Mouse (Mus musculus): Measurements from ENCODE around the gene Mov10l1. TPM values are rescaled to one million over a fixed set of nuclear protein-coding genes. Genes with fewer than 3 reads are reported as not detected.

The Mov10l1 gene
- polyA plus RNA-seq, 1 experiment from 2014 or later = not detected

DNA sequence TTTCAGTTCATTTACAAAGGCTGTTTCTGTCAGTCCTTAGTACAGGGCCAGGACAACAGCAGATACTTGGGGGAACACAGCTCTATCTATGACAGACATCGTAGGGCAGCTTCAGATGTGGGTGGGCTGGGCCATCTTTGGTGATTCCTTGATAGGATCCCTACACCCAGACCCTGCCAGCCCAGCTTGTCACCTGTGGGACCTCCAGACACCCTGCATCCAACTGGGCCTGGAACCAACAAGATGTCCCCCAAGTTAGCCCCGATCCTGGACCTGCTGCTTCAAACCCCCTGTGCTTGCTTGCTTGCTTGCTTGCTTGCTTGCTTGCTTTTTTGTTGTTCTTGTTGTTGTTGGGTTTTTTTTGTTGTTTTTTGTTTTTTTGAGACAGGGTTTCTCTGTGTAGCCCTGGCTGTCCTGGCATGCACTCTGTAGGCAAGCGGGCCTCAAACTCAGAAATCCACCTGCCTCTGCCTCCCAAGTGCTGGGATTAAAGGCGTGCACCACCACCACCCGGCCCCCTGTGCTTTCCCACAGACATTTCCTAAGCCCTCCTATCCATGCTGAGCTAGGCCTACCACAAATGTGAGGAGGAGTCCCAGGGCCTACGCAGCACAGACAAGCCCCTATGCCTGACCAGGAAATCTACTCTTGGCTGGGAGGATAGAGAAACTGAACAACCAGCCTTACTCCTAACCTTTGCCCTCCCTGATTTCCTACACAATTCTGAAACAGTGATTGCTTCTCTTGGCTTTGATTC lies 79.2 kb downstream of the Mov10l1 start:
- H3K27me3 ChIP-seq = peaks cover 58% of the 10 kb centered on the region
- no peak for TF ChIP-seq CTCF (IDR thresholded peaks at IDR 0.05)
- no peak for ATAC-seq
- no peak for DNase-seq (ENCODE audit: low read depth, low spot score)
- POLR2A ChIA-PET = no interaction called here
- in situ Hi-C loops (cut with MboI; ENCODE audit: low pct_unique_long_range_greater_than_20kb) = loop anchor here (10.0 kb wide), 1 partner anchor 237 kb away; no protein-coding TSS in a partner anchor
- CTCF ChIA-PET = no interaction called here

DNA sequence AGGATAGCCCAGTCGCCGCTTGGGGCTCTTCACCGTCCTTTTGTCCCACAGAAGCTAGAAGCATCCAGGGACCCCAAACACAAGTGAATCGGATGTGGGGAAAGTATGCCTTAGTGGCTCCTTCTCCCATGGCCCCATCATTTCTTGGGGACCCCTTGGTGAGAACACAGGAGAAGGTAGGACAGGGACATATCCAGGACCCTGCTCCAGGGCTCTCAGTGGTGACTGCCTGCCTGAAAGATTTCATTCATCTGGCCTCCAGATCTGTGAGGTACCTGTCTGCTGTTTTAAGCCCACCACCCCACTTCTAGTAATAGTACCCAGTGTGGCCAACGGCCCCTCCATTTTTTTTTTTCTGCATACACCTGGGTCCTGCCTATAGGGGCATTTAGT lies 79.8 kb downstream of the Mov10l1 start:
- in situ Hi-C loops (cut with MboI; ENCODE audit: low pct_unique_long_range_greater_than_20kb) = loop anchor here (10.0 kb wide), 1 partner anchor 238 kb away; no protein-coding TSS in a partner anchor
- no peak for DNase-seq (ENCODE audit: low read depth, low spot score)
- ChIA-PET POLR2A (no interaction called here), CTCF (no interaction called here)
- H3K27me3 ChIP-seq = peaks cover 58% of the 10 kb centered on the region
- TF ChIP-seq CTCF (IDR thresholded peaks at IDR 0.05) = no peak
- no peak for ATAC-seq

DNA sequence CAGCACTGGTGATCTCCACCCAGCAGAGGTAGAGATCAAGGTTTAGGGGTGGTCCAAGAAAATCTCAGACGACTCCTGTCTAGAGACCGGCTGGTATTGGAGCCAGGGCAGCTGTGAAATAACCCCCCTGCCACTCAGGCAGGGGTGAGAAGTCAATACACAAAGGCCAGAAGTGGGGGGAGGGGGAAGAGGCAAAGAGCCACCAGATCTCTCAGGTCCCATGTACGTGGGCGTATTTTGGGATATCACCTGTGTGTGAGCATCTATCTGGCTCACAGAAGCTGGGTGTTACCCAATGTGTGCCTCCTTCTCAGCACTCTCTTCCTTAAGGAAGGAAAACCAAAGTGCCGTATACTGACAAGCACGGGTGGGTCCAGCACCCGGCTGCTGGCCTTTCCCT lies 80.3 kb downstream of the Mov10l1 start:
- in situ Hi-C loops (cut with MboI; ENCODE audit: low pct_unique_long_range_greater_than_20kb) = loop anchor here (10.0 kb wide), 1 partner anchor 238 kb away; no protein-coding TSS in a partner anchor
- no peak for TF ChIP-seq CTCF (IDR thresholded peaks at IDR 0.05)
- DNase-seq (ENCODE audit: low read depth, low spot score) = no peak
- ChIA-PET CTCF (no interaction called here), POLR2A (interaction anchor here (1.2 kb wide), 1 partner anchor 13 kb away, joined by 3 read pairs; no protein-coding TSS in a partner anchor)
- no peak for ATAC-seq
- peaks cover 58% of the 10 kb centered on the region for H3K27me3 ChIP-seq

DNA sequence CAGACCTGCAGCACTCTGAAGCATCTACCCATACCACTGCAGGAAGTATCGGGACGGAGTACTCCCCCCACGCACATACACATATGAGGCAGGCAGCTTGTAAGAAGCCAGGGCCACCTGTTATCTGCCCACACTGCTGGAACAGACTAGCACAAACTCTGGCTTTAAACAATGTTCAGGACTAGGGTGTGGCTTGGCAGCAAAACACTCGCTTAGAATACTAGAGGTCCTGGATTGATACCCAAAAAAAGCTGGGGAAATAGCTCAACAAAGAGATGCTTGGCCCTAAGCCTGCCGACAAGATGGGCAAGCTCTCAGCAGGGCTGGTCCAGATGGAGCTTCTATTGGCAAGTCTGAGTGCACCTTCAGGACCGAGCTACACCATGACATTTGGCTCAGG lies 80.8 kb downstream of the Mov10l1 start:
- peaks cover 60% of the 10 kb centered on the region for H3K27me3 ChIP-seq
- ATAC-seq = no peak
- CTCF ChIA-PET = no interaction called here

DNA sequence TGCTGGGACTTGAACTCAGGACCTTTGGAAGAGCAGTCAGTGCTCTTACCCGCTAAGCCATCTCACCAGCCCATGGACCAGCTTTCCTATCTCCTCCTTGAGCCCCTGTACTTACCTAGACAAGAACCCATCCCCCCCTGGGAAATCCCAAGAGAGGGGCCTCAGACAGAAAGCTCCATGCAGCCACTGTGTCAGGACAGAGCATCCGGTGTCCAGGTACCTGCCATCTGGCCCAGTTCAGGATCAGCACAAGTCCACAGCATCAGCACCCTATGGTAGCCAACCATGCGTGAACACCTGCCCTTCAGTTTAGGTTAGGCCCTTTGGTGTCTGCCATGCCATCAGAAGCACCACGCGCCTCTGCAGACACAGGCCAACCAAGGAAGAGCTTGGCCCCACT lies 82.2 kb downstream of the Mov10l1 start:
- no peak for ATAC-seq
- no peak for TF ChIP-seq CTCF (IDR thresholded peaks at IDR 0.05)
- CTCF ChIA-PET = no interaction called here
- POLR2A ChIA-PET = no interaction called here
- in situ Hi-C loops (cut with MboI; ENCODE audit: low pct_unique_long_range_greater_than_20kb) = loop anchor here (5.0 to 10.0 kb wide), 2 partner anchors 240 to 462 kb away; no protein-coding TSS in a partner anchor
- peaks cover 51% of the 10 kb centered on the region for H3K27me3 ChIP-seq
- DNase-seq (ENCODE audit: low read depth, low spot score) = no peak

More for the DNA sequence above, 80.8 kb downstream of the Mov10l1 start:
- DNase-seq (ENCODE audit: low read depth, low spot score) = no peak
- POLR2A ChIA-PET = interaction anchor here (1.2 kb wide), 1 partner anchor 12 kb away, joined by 3 read pairs; no protein-coding TSS in a partner anchor
- in situ Hi-C loops (cut with MboI; ENCODE audit: low pct_unique_long_range_greater_than_20kb) = loop anchor here (10.0 kb wide), 1 partner anchor 239 kb away; no protein-coding TSS in a partner anchor
- no peak for TF ChIP-seq CTCF (IDR thresholded peaks at IDR 0.05)

DNA sequence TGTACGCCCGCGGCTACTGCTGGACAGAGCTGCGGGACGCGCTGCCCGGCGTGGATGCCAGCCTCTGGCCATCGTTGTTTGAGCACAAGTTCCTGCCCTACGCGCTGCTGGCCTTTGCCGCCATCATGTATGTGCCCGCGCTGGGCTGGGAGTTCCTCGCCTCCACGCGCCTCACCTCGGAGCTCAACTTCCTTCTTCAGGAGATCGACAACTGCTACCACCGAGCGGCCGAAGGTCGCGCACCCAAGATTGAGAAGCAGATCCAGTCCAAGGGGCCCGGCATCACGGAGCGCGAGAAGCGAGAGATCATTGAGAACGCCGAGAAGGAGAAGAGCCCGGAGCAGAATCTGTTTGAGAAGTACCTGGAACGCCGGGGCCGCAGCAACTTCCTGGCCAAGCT lies 84.9 kb downstream of the Mov10l1 start:
- no peak for ATAC-seq
- POLR2A ChIA-PET = no interaction called here
- peaks cover 31% of the 10 kb centered on the region for H3K27me3 ChIP-seq
- in situ Hi-C loops (cut with MboI; ENCODE audit: low pct_unique_long_range_greater_than_20kb) = loop anchor here (5.0 to 10.0 kb wide), 2 partner anchors 243 to 460 kb away; no protein-coding TSS in a partner anchor
- no peak for DNase-seq (ENCODE audit: low read depth, low spot score)
- TF ChIP-seq CTCF (IDR thresholded peaks at IDR 0.05) = no peak
- CTCF ChIA-PET = no interaction called here

DNA sequence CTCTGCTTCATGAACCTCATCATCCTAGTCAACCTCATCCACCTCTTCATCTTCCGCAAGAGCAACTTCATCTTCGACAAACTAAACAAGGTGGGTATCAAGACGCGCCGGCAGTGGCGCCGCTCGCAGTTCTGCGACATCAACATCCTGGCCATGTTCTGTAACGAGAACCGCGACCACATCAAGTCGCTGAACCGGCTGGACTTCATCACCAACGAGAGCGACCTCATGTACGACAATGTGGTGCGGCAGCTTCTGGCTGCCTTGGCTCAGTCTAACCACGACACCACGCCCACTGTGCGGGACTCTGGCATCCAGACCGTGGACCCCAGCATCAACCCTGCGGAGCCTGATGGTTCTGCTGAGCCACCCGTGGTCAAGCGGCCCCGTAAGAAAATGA lies 85.5 kb downstream of the Mov10l1 start:
- TF ChIP-seq CTCF (IDR thresholded peaks at IDR 0.05) = no peak
- CTCF ChIA-PET = no interaction called here
- DNase-seq (ENCODE audit: low read depth, low spot score) (no peak), ATAC-seq (no peak)
- POLR2A ChIA-PET = no interaction called here
- in situ Hi-C loops (cut with MboI; ENCODE audit: low pct_unique_long_range_greater_than_20kb) = loop anchor here (5.0 to 10.0 kb wide), 2 partner anchors 243 to 459 kb away; no protein-coding TSS in a partner anchor
- peaks cover 31% of the 10 kb centered on the region for H3K27me3 ChIP-seq

DNA sequence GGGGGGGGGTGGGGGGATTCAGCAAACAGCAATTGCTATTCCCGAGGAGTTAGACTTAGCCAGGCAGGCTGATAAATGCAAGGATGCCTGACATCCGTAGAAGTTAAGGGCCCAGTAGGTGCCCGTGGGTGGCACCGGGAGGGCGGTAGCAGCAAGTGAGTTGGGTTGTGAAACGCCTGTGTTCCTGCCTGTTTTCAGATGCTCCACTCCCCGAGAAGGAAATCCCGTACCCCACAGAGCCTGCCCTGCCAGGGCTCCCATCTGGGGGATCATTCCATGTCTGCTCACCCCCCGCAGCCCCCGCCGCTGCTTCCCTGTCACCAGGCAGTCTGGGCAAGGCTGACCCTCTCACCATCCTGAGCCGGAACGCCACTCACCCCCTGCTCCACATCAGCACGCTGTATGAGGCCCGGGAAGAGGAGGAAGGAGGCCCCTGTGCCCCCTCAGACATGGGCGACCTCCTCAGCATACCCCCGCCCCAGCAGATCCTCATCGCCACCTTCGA lies 86.7 kb downstream of the Mov10l1 start:
- ChIA-PET POLR2A (no interaction called here), CTCF (no interaction called here)
- no peak for TF ChIP-seq CTCF (IDR thresholded peaks at IDR 0.05)
- DNase-seq (ENCODE audit: low read depth, low spot score) (no peak), ATAC-seq (no peak)
- H3K27me3 ChIP-seq = peaks cover 22% of the 10 kb centered on the region
- in situ Hi-C loops (cut with MboI; ENCODE audit: low pct_unique_long_range_greater_than_20kb) = loop anchor here (5.0 to 10.0 kb wide), 2 partner anchors 245 to 458 kb away; no protein-coding TSS in a partner anchor

DNA sequence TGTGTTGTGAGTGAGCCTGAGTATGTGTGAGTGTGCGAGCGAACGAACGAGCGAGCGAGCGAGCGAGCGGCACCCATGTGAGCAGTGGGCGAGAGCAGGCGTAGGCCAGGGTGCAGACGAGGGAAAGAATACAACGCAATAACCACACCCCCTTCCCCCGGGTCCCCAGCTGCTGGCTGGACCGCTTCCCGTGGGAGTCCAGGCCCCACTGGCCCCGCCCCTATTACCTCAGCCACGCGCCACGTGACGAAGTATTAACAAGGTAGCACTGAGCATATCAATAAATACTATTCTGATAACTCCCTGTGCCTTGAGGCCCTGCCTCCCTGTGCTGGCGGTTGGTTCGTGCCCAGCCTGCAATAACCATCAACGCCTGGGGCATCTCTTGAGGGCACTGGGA lies 87.9 kb downstream of the Mov10l1 start:
- in situ Hi-C loops (cut with MboI; ENCODE audit: low pct_unique_long_range_greater_than_20kb) = no loop called here
- CTCF ChIA-PET = no interaction called here
- DNase-seq (ENCODE audit: low read depth, low spot score) = no peak
- peaks cover 14% of the 10 kb centered on the region for H3K27me3 ChIP-seq
- no peak for ATAC-seq
- TF ChIP-seq CTCF (IDR thresholded peaks at IDR 0.05) = no peak
- POLR2A ChIA-PET = no interaction called here

DNA sequence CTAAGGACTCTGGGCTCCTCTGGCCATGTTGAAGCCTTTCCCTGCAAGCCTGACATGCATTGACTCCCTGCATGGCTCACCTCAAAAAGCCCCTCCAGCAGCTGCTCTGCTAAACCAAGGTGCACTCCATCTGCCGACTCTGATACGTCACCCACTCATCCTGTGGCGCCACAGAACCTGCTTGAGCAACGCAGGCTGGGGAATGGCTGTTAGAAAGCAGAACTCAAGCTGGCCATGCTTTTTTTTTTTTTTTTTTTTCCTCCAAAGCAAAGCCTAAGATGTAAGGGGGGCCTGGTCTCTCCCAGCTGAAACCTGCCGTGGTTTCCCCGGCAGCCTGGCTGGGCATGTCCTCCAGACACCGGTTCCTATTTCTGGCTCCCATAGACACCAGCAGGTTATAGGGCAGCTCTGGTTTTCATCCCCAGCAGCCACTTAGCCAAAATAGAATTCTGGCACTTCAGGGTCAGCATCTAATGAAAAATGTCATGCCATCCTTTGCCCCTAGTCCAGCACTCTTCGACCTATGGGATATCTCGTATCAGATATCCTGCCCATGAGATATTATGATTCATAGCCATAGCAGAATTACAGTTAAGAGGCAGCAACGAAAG lies 91.4 kb downstream of the Mov10l1 start:
- in situ Hi-C loops (cut with MboI; ENCODE audit: low pct_unique_long_range_greater_than_20kb) = no loop called here
- POLR2A ChIA-PET = interaction anchor here (0.7 to 1.7 kb wide), 3 partner anchors 19 to 127 kb away, joined by 3 to 5 read pairs (median 5); no protein-coding TSS in a partner anchor
- no peaks in the 10 kb centered on the region for H3K27me3 ChIP-seq
- ATAC-seq = no peak
- no peak for DNase-seq (ENCODE audit: low read depth, low spot score)
- TF ChIP-seq CTCF (IDR thresholded peaks at IDR 0.05) = no peak
- CTCF ChIA-PET = interaction anchor here (1.1 kb wide), 1 partner anchor 14 kb away, joined by 3 read pairs; the partner anchor contains the start of gene Selenoo

All from Patski (cell line).